Mouse (Mus musculus): ENCODE measurements around the gene Bcor. TPM values are rescaled to one million over a fixed set of nuclear protein-coding genes. Genes with fewer than 3 reads are reported as not detected.

The Bcor gene
- 6.7 and 17.4 TPM in 2 replicates for polyA plus RNA-seq (2012; rRNA removed; ENCODE audit: low replicate concordance)

GRCm38 (mm10) chrX:12159981-12160656 lies at the start of gene Bcor:
Bcor (minus strand) TSS chrX:12160355.

All from subcutaneous adipose tissue, adult 2 months (tissue).